Mouse (Mus musculus): Measurements from ENCODE around the gene Adcy4. TPM values are rescaled to one million over a fixed set of nuclear protein-coding genes. Genes with fewer than 3 reads are reported as not detected.

The Adcy4 gene
- polyA plus RNA-seq, 1 experiment from 2014 or later, result 29.3 TPM

DNA sequence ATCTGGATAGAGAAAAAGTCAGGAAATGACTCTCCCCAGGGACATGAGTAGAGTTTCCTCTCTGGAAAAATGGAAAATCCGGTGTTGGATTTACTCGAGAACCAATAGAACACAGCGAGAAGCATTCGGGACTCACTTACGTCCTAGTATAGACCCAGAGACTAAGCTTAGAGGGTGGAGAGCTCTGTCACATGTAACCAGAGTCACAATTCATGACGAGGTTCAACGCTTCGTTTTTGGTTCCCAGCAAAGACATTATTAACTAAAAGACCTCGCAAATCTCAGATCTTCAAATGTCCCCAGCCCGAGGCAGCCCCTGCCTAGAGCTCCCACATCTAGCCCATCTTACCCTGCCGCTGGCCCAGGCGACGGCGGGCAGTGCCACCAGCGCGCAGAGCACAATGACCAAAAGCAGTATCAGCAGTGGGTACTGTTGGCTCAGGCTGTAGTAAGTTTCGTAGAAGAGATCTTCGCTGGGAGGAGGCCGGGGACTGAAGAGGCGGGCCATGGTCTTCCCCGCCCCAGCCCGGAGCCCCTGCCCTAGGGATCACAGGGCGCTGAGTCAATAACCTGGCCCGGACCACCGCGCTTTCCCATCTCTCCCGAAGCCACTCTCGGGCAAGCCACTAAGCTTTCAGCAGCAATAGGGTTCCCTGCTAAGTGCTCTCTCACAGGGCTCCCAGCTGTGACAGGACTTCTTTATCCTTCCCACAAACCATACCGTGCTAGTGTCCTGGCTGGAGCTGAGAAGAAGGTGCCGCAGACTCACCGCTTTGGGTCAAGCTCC is 531 bp downstream of the Adcy4 start:
- peak; percentile 75 for ATAC-seq

DNA sequence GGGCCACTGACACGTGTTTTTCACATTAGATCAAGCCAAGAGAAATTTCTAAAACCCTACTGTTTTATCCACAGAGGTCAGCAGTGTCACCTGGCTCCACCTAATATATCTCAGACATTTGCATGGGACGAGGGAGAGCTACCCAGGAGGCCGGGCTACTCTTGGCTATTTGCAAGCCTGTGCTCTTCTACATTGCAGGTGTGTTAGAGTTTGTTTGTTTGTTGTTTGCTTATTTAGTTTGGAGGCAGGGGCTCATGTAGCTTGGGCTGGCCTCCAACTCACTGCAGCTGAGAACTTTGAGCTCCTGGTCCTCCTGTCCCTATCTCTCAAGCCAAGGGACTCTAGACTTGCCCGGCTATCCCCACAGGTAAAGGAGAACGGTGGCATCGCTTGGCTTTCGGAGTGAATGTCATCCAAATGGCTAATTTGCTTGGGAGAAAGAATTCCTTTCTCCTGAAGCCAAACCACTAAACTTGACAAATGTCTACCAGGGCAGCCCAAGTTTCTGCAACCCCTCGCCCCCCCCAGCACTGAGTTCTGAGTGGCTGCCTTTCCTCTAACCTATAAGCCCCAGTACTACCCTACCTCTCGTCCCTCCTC is 1.4 kb downstream of the Adcy4 start:
- Histone ChIP-seq H3K4me1 (ENCODE audit: insufficient read depth, low read depth, low read length) (no peaks in the 10 kb centered on the region), H3K36me3 (ENCODE audit: insufficient read depth, low read length) (no peaks in the 10 kb centered on the region), H3K4me2 (replicated peaks; ENCODE audit: low read depth, low read length) (peak overlapping the region; percentile 70), H3K27ac (ENCODE audit: low read length) (peak overlapping the region; percentile 84), H3K9me3 (ENCODE audit: low read length) (no peaks in the 10 kb centered on the region), H3K4me3 (ENCODE audit: low read depth, low read length) (peak overlapping the region; percentile 49), H3K27me3 (replicated peaks; ENCODE audit: insufficient read depth, low read length) (0 out of 2 replicates have a peak, but pooled peaks cover 7% of the 10 kb centered on the region), H3K9ac (replicated peaks; ENCODE audit: low read depth) (peak overlapping the region; percentile 5; the same call in 1 of the 2 replicates)
- no peak for DNase-seq (ENCODE audit: low spot score)
- no peak for ATAC-seq
- 46% methylated on average over 9 of the region's 9 CpGs for WGBS
- TF ChIP-seq EP300 (IDR thresholded peaks at IDR 0.05) (no peak), CTCF (IDR thresholded peaks at IDR 0.05) (no peak)

More for the DNA sequence above, 531 bp downstream of the Adcy4 start:
- H3K4me1 ChIP-seq (ENCODE audit: insufficient read depth, low read depth, low read length), result 0 out of 2 replicates have a peak, but pooled peaks cover 4% of the 10 kb centered on the region
- H3K9me3 ChIP-seq (ENCODE audit: low read length), result no peaks in the 10 kb centered on the region
- H3K27me3 ChIP-seq (replicated peaks; ENCODE audit: insufficient read depth, low read length), result 0 out of 2 replicates have a peak, but pooled peaks cover 13% of the 10 kb centered on the region
- H3K9ac ChIP-seq (replicated peaks; ENCODE audit: low read depth), result peak overlapping the region; percentile 27
- DNase-seq (ENCODE audit: low spot score), result peak; percentile 88
- H3K4me3 ChIP-seq (ENCODE audit: low read depth, low read length), result peak overlapping the region; percentile 49
- H3K36me3 ChIP-seq (ENCODE audit: insufficient read depth, low read length), result no peaks in the 10 kb centered on the region
- peak overlapping the region; percentile 70 for H3K4me2 ChIP-seq (replicated peaks; ENCODE audit: low read depth, low read length)
- WGBS, result 4% methylated on average over 31 of the region's 31 CpGs
- H3K27ac ChIP-seq (ENCODE audit: low read length), result peak overlapping the region; percentile 84
- TF ChIP-seq CTCF (IDR thresholded peaks at IDR 0.05), result 0 out of 2 replicates have a peak, but pooled peaks have one; percentile 8
- TF ChIP-seq EP300 (IDR thresholded peaks at IDR 0.05), result 0 out of 2 replicates have a peak, but pooled peaks have one; percentile 49

DNA sequence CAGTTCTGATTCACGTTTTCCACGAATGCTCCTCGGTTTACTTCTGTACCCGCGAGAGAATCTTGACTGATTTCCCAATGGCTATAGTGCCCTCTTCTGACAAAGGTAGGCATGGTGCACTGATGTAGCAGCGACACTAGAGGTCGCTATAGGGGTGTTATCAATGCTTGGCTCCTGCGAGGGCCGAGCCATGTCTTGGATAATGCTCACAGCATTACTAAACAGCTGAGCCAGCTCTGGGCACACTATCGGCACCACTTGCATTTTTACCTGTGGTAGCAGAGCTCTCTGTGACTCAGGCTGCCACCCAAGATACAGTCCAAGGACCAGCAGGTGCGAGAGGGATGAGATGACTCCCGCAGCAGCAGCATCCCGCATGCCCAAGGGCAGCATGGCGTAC is 2.6 kb downstream of the Adcy4 start:
- peak overlapping the region; percentile 48 for H3K4me2 ChIP-seq (replicated peaks; ENCODE audit: low read depth, low read length)
- TF ChIP-seq EP300 (IDR thresholded peaks at IDR 0.05) (no peak), CTCF (IDR thresholded peaks at IDR 0.05) (peak; percentile 100)
- H3K36me3 ChIP-seq (ENCODE audit: insufficient read depth, low read length), result no peaks in the 10 kb centered on the region
- H3K4me1 ChIP-seq (ENCODE audit: insufficient read depth, low read depth, low read length), result no peaks in the 10 kb centered on the region
- ATAC-seq (peak; percentile 78), DNase-seq (ENCODE audit: low spot score) (peak; percentile 95)
- WGBS, result 17% methylated on average over 14 of the region's 14 CpGs
- H3K4me3 ChIP-seq (ENCODE audit: low read depth, low read length), result peak overlapping the region; percentile 24; the same call in 1 of the 2 replicates
- no peaks in the 10 kb centered on the region for H3K9me3 ChIP-seq (ENCODE audit: low read length)
- H3K27ac ChIP-seq (ENCODE audit: low read length), result no peak overlapping the region
- H3K27me3 ChIP-seq (replicated peaks; ENCODE audit: insufficient read depth, low read length), result 0 out of 2 replicates have a peak, but pooled peaks cover 7% of the 10 kb centered on the region
- H3K9ac ChIP-seq (replicated peaks; ENCODE audit: low read depth), result no peak overlapping the region

DNA sequence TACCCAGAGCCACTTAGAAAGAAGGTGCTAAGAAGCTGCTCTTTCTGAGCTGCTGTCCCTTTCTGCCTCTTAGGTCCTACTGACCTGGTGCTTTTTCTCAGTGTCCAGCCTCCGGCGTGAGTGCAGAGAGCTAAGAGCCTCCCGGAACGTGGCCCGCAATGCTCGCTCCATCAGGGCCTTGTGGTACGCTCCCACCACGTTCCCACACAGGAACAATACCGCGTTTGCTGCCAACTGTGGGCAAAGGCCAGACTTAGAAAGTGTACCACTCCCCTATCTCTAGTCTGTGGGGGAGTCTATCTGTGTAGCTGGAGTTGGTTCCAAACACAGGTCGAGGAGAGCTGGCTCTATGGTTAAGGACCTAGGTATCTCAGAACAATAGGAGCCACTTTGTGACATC is 3.2 kb downstream of the Adcy4 start:
- no peak overlapping the region for H3K4me3 ChIP-seq (ENCODE audit: low read depth, low read length)
- no peak overlapping the region for H3K27ac ChIP-seq (ENCODE audit: low read length)
- ATAC-seq (no peak), DNase-seq (ENCODE audit: low spot score) (no peak)
- H3K27me3 ChIP-seq (replicated peaks; ENCODE audit: insufficient read depth, low read length), result 0 out of 2 replicates have a peak, but pooled peaks cover 7% of the 10 kb centered on the region
- no peak for TF ChIP-seq CTCF (IDR thresholded peaks at IDR 0.05)
- TF ChIP-seq EP300 (IDR thresholded peaks at IDR 0.05), result no peak
- WGBS, result 84% methylated on average over 11 of the region's 11 CpGs
- no peaks in the 10 kb centered on the region for H3K9me3 ChIP-seq (ENCODE audit: low read length)
- no peak overlapping the region for H3K4me2 ChIP-seq (replicated peaks; ENCODE audit: low read depth, low read length)
- H3K9ac ChIP-seq (replicated peaks; ENCODE audit: low read depth), result no peak overlapping the region
- H3K4me1 ChIP-seq (ENCODE audit: insufficient read depth, low read depth, low read length), result no peaks in the 10 kb centered on the region
- no peaks in the 10 kb centered on the region for H3K36me3 ChIP-seq (ENCODE audit: insufficient read depth, low read length)

DNA sequence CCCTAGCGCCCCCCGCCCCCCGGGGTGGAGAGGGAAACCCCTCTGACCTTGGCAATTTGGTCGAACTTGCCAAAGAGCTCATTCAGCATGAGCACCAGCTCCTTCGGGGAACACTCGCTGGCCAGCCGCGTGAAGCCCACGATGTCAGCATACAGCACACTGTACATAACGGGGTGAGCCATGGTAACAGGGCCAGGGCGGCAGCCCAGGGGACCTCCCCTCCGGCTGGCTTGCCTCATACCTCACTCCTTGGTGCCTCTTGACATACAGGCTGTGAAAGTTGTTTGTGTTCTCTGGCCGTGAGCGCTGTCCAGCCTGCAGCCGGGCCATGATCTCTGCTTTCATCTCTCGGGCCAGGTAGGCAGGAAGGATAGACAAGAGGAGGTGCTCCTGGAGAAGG is 4.2 kb downstream of the Adcy4 start:
- H3K4me2 ChIP-seq (replicated peaks; ENCODE audit: low read depth, low read length), result no peak overlapping the region
- no peaks in the 10 kb centered on the region for H3K36me3 ChIP-seq (ENCODE audit: insufficient read depth, low read length)
- no peaks in the 10 kb centered on the region for H3K9me3 ChIP-seq (ENCODE audit: low read length)
- no peak overlapping the region for H3K27ac ChIP-seq (ENCODE audit: low read length)
- H3K27me3 ChIP-seq (replicated peaks; ENCODE audit: insufficient read depth, low read length), result 0 out of 2 replicates have a peak, but pooled peaks cover 7% of the 10 kb centered on the region
- no peak overlapping the region for H3K4me3 ChIP-seq (ENCODE audit: low read depth, low read length)
- ATAC-seq, result peak; percentile 49
- no peak overlapping the region for H3K9ac ChIP-seq (replicated peaks; ENCODE audit: low read depth)
- 36% methylated on average over 16 of the region's 16 CpGs for WGBS
- no peaks in the 10 kb centered on the region for H3K4me1 ChIP-seq (ENCODE audit: insufficient read depth, low read depth, low read length)
- TF ChIP-seq EP300 (IDR thresholded peaks at IDR 0.05) (no peak), CTCF (IDR thresholded peaks at IDR 0.05) (no peak)
- DNase-seq (ENCODE audit: low spot score), result peak; percentile 81

DNA sequence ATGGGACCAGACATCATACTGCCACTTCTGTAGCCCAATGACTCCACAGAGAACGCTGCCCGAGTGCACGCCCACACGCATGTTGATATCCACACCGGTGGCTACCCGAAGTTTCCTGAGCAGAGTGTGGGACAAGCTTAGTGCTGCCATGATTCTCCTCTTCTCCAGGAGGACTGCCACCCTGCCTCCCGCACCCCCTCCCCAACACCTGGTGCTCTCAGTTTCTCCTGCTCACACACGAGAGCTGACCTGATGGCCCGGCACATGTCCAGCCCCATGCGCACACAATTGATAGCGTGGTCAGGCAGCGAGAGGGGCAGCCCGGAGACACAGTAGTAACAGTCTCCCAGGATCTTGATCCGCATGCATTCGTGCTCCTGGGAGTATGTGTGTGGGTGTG is 5.2 kb downstream of the Adcy4 start:
- 88% methylated on average over 15 of the region's 15 CpGs for WGBS
- TF ChIP-seq EP300 (IDR thresholded peaks at IDR 0.05) (no peak), CTCF (IDR thresholded peaks at IDR 0.05) (no peak)
- DNase-seq (ENCODE audit: low spot score) (no peak), ATAC-seq (no peak)
- Histone ChIP-seq H3K9me3 (ENCODE audit: low read length) (no peaks in the 10 kb centered on the region), H3K27ac (ENCODE audit: low read length) (no peak overlapping the region), H3K9ac (replicated peaks; ENCODE audit: low read depth) (no peak overlapping the region), H3K27me3 (replicated peaks; ENCODE audit: insufficient read depth, low read length) (0 out of 2 replicates have a peak, but pooled peaks cover 7% of the 10 kb centered on the region), H3K4me1 (ENCODE audit: insufficient read depth, low read depth, low read length) (no peaks in the 10 kb centered on the region), H3K4me3 (ENCODE audit: low read depth, low read length) (no peak overlapping the region), H3K36me3 (ENCODE audit: insufficient read depth, low read length) (no peaks in the 10 kb centered on the region), H3K4me2 (replicated peaks; ENCODE audit: low read depth, low read length) (no peak overlapping the region)

Data from lung, postnatal 0 days (tissue).